Mouse (Mus musculus) lung, embryonic 15.5 days (tissue): ENCODE data around the gene Cacng2. TPM values are rescaled to one million over a fixed set of nuclear protein-coding genes. Genes with fewer than 3 reads are reported as not detected.
A peak's percentile ranks its signal among the peaks of the same experiment; 100 is the strongest.

ENCODE experiments used
- ATAC-seq: fragments of 200-750 bp; cut with Nextera tagmentation; 2 replicates; pipeline ENCODE4 v1.8.0; 2017; ENCODE audit warnings: moderate number of reproducible peaks, borderline replicate concordance; ENCODE audit not compliant: low FRiP score, low TSS enrichment; ENCODE audit errors: extremely low read depth
- H3K27ac ChIP-seq: fragments of 300-500 bp; sonication (generic); 2 replicates; pipeline ENCODE4 v1.5.1; 2015; ENCODE audit warnings: moderate library complexity, mild to moderate bottlenecking, inconsistent platforms
- H3K27me3 ChIP-seq: fragments of 300-500 bp; sonication (generic); 2 replicates; pipeline ENCODE4 v1.6.1; 2015; ENCODE audit warnings: inconsistent platforms
- H3K36me3 ChIP-seq: fragments of 300-500 bp; sonication (generic); 2 replicates; pipeline ENCODE4 v1.6.1; 2015; ENCODE audit warnings: inconsistent platforms
- H3K4me1 ChIP-seq: fragments of 300-500 bp; sonication (generic); 2 replicates; pipeline ENCODE4 v1.6.1; 2015; ENCODE audit warnings: inconsistent platforms
- H3K4me2 ChIP-seq: fragments of 300-500 bp; sonication (generic); 2 replicates; pipeline ENCODE4 v1.6.1; 2015; ENCODE audit warnings: inconsistent platforms, mild to moderate bottlenecking, moderate library complexity
- H3K4me3 ChIP-seq: fragments of 300-500 bp; sonication (generic); 2 replicates; pipeline ENCODE4 v1.5.1; 2015; ENCODE audit warnings: mild to moderate bottlenecking, inconsistent platforms
- H3K9ac ChIP-seq: fragments of 300-500 bp; sonication (generic); 2 replicates; pipeline ENCODE4 v1.6.1; 2015; ENCODE audit warnings: inconsistent platforms
- H3K9me3 ChIP-seq: fragments of 300-500 bp; sonication (generic); 2 replicates; pipeline ENCODE4 v1.6.1; 2016; ENCODE audit warnings: inconsistent platforms
- WGBS: fragments of 180-500 bp; shearing (Covaris S2); methylation state at CpG from one replicate; pipeline ENCODE4 v1.1.7; 2015; 5-methylcytosine and 5-hydroxymethylcytosine counted together
- polyA plus RNA-seq: library from polyadenylated mRNA; unstranded; fragments of >200 nt; fragmentation: Nextera tagmentation; extraction: Ambion mirVana; gene quantifications from 2 replicates; pipeline ENCODE4 v1.2.1, GENCODE M21; 2015

The Cacng2 gene
- polyA plus RNA-seq, 1 experiment from 2014 or later, result not detected

- no peaks in the 10 kb centered on the region for H3K27me3 ChIP-seq
- H3K4me3 ChIP-seq, result no peak overlapping the region
- no peak overlapping the region for H3K27ac ChIP-seq
- H3K4me1 ChIP-seq, result no peaks in the 10 kb centered on the region
- WGBS, result 56% methylated on average over 2 of the region's 2 CpGs
- no peak overlapping the region for H3K4me2 ChIP-seq
- no peak for ATAC-seq
- no peaks in the 10 kb centered on the region for H3K9me3 ChIP-seq
- H3K36me3 ChIP-seq, result no peaks in the 10 kb centered on the region
- H3K9ac ChIP-seq, result no peak overlapping the region
These were observed 13.6 kb upstream of the Cacng2 start for GRCm38 (mm10) chr15:78133389-78133788.

DNA sequence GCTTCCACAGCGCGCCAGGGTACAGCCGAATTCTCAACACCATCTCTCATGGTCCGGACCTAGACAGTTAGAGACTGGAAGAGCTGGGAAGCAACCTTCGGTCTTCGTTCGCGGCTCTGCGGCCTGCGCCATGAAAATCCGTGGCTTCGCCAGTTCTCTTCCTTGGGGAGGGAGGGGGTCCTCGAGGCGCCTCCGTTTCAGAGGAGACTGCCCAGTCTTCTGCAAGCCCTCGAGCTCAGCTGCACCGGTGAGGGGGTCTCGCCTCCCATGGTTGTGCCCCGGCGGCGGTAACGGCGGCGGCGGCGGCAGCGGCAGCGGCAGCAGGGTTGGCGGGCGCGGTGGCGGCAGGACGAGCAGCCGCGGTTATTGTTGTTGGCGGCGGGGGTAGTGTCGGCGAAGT is 580 bp downstream of the Cacng2 start:
- no peak for ATAC-seq
- H3K9me3 ChIP-seq, result no peaks in the 10 kb centered on the region
- 5% methylated on average over 38 of the region's 39 CpGs for WGBS
- H3K4me1 ChIP-seq, result peaks cover 5% of the 10 kb centered on the region
- no peak overlapping the region for H3K9ac ChIP-seq
- H3K27me3 ChIP-seq, result peaks cover 14% of the 10 kb centered on the region
- peak overlapping the region; percentile 48 for H3K4me2 ChIP-seq
- H3K36me3 ChIP-seq, result no peaks in the 10 kb centered on the region
- no peak overlapping the region for H3K27ac ChIP-seq
- H3K4me3 ChIP-seq, result no peak overlapping the region

DNA sequence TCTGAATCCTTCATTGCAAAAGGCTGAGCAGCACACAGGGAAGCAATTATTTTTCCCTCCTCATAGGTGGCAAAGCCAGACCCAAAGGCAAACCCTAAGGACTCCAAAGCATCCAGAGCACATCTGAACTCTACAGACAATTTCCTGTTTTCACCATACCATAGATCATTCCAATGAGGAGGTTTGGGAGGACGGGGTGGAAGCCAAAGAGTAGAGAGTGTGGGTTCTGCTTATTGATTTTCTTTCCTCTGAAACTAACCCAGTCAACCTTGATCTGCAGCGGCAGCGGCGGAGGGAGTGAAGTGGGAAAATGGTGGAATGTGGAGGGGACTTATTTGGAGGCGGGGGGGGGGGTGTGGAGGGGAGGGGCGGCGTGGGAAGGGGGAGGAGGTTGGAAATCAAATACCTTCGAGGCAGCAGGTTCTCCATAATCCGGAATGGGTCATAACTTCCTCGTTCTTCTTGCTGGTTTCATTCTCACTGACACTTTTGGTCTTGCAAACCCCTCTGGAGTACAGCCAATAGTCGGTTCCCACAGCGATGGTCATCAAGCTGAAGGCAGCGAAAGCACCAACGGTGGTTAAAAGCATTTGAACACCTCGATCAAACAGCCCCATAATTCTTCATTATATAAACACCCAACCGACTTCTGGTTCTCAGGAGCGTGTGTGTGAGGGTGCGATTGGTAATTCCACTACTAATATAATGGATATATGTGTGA is 1.4 kb downstream of the Cacng2 start:
- Histone ChIP-seq H3K9ac (no peak overlapping the region), H3K27me3 (peaks cover 14% of the 10 kb centered on the region), H3K9me3 (no peaks in the 10 kb centered on the region), H3K36me3 (no peaks in the 10 kb centered on the region), H3K4me1 (peaks cover 5% of the 10 kb centered on the region), H3K4me3 (no peak overlapping the region), H3K4me2 (no peak overlapping the region), H3K27ac (no peak overlapping the region)
- ATAC-seq, result no peak
- 69% methylated on average over 15 of the region's 18 CpGs for WGBS

DNA sequence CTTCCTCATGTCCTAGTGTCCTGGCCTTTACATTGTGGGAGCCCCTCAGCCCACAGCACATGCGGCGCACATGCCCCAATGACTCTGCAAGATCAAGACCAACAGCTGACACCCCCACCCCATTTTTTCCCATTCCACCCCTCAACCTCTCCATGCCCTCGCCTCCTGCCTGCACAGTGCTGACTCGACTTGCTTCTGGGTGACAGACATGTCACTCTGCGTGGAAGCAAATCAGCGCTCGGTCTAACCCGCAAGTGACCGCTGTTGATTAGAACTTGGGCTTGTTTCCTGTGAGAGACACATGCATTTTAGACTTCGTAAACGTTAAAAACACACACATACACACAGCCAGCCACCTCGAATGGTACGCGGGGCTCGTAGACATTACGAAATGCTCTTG is 2.1 kb downstream of the Cacng2 start:
- WGBS, result 86% methylated on average over 16 of the region's 16 CpGs
- Histone ChIP-seq H3K27me3 (peaks cover 14% of the 10 kb centered on the region), H3K27ac (no peak overlapping the region)

GRCm38 (mm10) chr15:78116936-78117335 is 2.9 kb downstream of the Cacng2 start:
- H3K4me2 ChIP-seq, result no peak overlapping the region
- no peak overlapping the region for H3K27ac ChIP-seq
- no peak overlapping the region for H3K4me3 ChIP-seq
- no peaks in the 10 kb centered on the region for H3K36me3 ChIP-seq
- peaks cover 5% of the 10 kb centered on the region for H3K4me1 ChIP-seq
- peaks cover 14% of the 10 kb centered on the region for H3K27me3 ChIP-seq
- H3K9me3 ChIP-seq, result no peaks in the 10 kb centered on the region
- 82% methylated on average over 10 of the region's 10 CpGs for WGBS
- no peak overlapping the region for H3K9ac ChIP-seq
- no peak for ATAC-seq

More for the DNA sequence above, 2.1 kb downstream of the Cacng2 start:
- no peaks in the 10 kb centered on the region for H3K9me3 ChIP-seq
- no peak for ATAC-seq
- no peak overlapping the region for H3K9ac ChIP-seq
- no peak overlapping the region for H3K4me2 ChIP-seq
- H3K4me1 ChIP-seq, result peaks cover 5% of the 10 kb centered on the region
- H3K4me3 ChIP-seq, result no peak overlapping the region
- no peaks in the 10 kb centered on the region for H3K36me3 ChIP-seq

GRCm38 (mm10) chr15:78116244-78116643 is 3.6 kb downstream of the Cacng2 start:
- WGBS, result 69% methylated on average over 10 of the region's 10 CpGs
- H3K4me1 ChIP-seq, result peaks cover 5% of the 10 kb centered on the region
- no peak overlapping the region for H3K27ac ChIP-seq
- no peak for ATAC-seq
- H3K9ac ChIP-seq, result no peak overlapping the region
- H3K36me3 ChIP-seq, result no peaks in the 10 kb centered on the region
- peaks cover 14% of the 10 kb centered on the region for H3K27me3 ChIP-seq
- no peak overlapping the region for H3K4me2 ChIP-seq
- H3K9me3 ChIP-seq, result no peaks in the 10 kb centered on the region
- H3K4me3 ChIP-seq, result no peak overlapping the region

DNA sequence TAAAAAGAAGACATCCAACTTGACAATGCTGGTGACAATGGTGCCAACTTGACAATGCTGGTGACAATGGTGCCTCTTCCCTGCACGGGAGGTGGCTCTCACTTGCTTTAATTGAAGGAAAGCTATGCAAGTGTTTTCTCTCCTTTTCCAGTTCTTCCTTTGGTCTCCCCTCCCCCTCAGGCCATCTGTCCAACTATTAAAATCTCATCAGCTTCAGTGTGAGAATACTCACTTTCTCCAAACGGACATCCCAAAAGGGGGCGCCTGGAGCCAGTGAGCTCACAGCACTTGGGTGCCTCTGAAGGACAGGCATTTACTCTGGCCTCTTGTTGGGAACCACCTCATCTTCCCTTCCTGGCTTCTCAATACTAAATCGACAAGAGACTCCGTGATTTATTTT is 20.3 kb downstream of the Cacng2 start:
- Histone ChIP-seq H3K27ac (no peak overlapping the region), H3K4me1 (no peaks in the 10 kb centered on the region), H3K9me3 (no peaks in the 10 kb centered on the region), H3K9ac (no peak overlapping the region), H3K36me3 (no peaks in the 10 kb centered on the region), H3K27me3 (no peaks in the 10 kb centered on the region), H3K4me2 (no peak overlapping the region), H3K4me3 (no peak overlapping the region)
- 51% methylated on average over 5 of the region's 5 CpGs for WGBS
- no peak for ATAC-seq

DNA sequence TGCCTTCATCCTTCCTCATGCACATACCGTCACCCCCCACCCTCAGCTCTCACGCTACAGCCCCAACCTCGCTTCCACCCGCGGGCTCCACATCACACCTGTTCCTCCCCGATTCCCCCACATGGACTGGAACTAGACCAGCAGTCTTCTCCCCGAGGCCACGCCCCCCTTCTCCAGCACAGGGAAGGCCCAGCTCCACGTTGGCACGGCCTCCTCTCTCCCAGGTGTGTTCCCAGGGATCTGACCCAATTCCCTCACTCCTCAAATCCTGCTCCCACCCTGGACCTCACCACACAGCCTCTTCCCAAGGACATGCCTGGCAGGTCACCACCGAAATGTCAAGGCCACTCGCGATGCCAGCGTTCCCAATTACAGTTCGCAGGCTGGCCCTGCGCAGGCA is 23.8 kb downstream of the Cacng2 start:
- H3K27me3 ChIP-seq, result no peaks in the 10 kb centered on the region
- H3K4me2 ChIP-seq, result no peak overlapping the region
- no peaks in the 10 kb centered on the region for H3K4me1 ChIP-seq
- H3K36me3 ChIP-seq, result no peaks in the 10 kb centered on the region
- H3K9ac ChIP-seq, result no peak overlapping the region
- no peak for ATAC-seq
- H3K4me3 ChIP-seq, result no peak overlapping the region
- no peak overlapping the region for H3K27ac ChIP-seq
- 81% methylated on average over 16 of the region's 16 CpGs for WGBS
- no peaks in the 10 kb centered on the region for H3K9me3 ChIP-seq

DNA sequence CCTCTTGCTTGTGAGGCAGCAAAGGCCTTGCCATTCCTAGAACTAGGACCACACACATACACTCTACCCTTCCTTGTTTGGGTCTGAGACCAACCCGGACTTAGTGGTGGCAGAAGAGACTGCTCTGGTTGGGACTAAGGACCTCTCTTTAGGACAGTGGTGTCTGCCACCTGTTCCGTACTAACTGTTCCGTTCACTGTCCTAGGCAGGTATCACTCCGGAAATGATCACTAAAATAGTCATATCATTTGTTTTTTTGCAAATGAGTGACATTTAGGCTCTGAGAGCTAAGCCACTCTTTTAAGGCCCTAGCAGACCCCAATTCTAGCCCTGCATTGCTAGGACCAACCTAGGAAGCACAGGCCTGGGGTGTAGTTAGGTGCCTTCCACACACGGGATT is 26.2 kb downstream of the Cacng2 start:
- H3K4me1 ChIP-seq, result no peaks in the 10 kb centered on the region
- no peak overlapping the region for H3K27ac ChIP-seq
- no peak overlapping the region for H3K4me3 ChIP-seq
- H3K27me3 ChIP-seq, result no peaks in the 10 kb centered on the region
- no peak for ATAC-seq
- no peaks in the 10 kb centered on the region for H3K36me3 ChIP-seq
- no peaks in the 10 kb centered on the region for H3K9me3 ChIP-seq
- 76% methylated on average over 5 of the region's 5 CpGs for WGBS
- H3K9ac ChIP-seq, result no peak overlapping the region
- no peak overlapping the region for H3K4me2 ChIP-seq

GRCm38 (mm10) chr15:78082841-78083572 is 36.8 kb downstream of the Cacng2 start:
- Histone ChIP-seq H3K4me2 (no peak overlapping the region), H3K9me3 (no peaks in the 10 kb centered on the region), H3K27me3 (no peaks in the 10 kb centered on the region), H3K4me1 (no peaks in the 10 kb centered on the region), H3K9ac (no peak overlapping the region), H3K36me3 (no peaks in the 10 kb centered on the region), H3K27ac (no peak overlapping the region), H3K4me3 (no peak overlapping the region)
- WGBS, result 64% methylated on average over 13 of the region's 13 CpGs
- ATAC-seq, result no peak

GRCm38 (mm10) chr15:78082149-78082548 is 37.7 kb downstream of the Cacng2 start:
- Histone ChIP-seq H3K9me3 (no peaks in the 10 kb centered on the region), H3K4me1 (no peaks in the 10 kb centered on the region), H3K9ac (no peak overlapping the region), H3K27ac (no peak overlapping the region), H3K36me3 (no peaks in the 10 kb centered on the region), H3K27me3 (no peaks in the 10 kb centered on the region), H3K4me3 (no peak overlapping the region), H3K4me2 (no peak overlapping the region)
- no peak for ATAC-seq
- WGBS, result 46% methylated on average over 8 of the region's 8 CpGs

GRCm38 (mm10) chr15:78081384-78081783 is 38.4 kb downstream of the Cacng2 start:
- Histone ChIP-seq H3K27ac (no peak overlapping the region), H3K9ac (no peak overlapping the region), H3K27me3 (no peaks in the 10 kb centered on the region), H3K36me3 (no peaks in the 10 kb centered on the region), H3K4me1 (no peaks in the 10 kb centered on the region), H3K9me3 (no peaks in the 10 kb centered on the region), H3K4me3 (no peak overlapping the region), H3K4me2 (no peak overlapping the region)
- no peak for ATAC-seq
- WGBS, result 83% methylated on average over 7 of the region's 7 CpGs
